Mouse (Mus musculus) megakaryocyte, adult 5-6 weeks (primary cell): ENCODE measurements around the gene Ccdc9b. TPM values are rescaled to one million over a fixed set of nuclear protein-coding genes. Genes with fewer than 3 reads are reported as not detected.

Experiments used
- ATAC-seq: 2 replicates; pipeline ENCODE4 v1.8.0; 2016; ENCODE audit warnings: mild to moderate bottlenecking, inconsistent platforms; ENCODE audit not compliant: poor library complexity, severe bottlenecking
- total RNA-seq, 2 experiments: library from RNA; stranded (forward) in 1 of 2; stranded (reverse) in 1 of 2; fragments of 153-499, 151-499 nt in 1 of 2; fragments of 221-1000, 200-1000 nt in 1 of 2; gene quantifications; 2 replicates each; pipeline versions ENCODE4 v1.2.3 to v1.2.4; 2015 to 2017

Gene Ccdc9b
- total RNA-seq (2015) (0.16 TPM in 1 of 2 replicates, not detected in the other), total RNA-seq (2017) (0.44 and 0.53 TPM in 2 replicates)

DNA sequence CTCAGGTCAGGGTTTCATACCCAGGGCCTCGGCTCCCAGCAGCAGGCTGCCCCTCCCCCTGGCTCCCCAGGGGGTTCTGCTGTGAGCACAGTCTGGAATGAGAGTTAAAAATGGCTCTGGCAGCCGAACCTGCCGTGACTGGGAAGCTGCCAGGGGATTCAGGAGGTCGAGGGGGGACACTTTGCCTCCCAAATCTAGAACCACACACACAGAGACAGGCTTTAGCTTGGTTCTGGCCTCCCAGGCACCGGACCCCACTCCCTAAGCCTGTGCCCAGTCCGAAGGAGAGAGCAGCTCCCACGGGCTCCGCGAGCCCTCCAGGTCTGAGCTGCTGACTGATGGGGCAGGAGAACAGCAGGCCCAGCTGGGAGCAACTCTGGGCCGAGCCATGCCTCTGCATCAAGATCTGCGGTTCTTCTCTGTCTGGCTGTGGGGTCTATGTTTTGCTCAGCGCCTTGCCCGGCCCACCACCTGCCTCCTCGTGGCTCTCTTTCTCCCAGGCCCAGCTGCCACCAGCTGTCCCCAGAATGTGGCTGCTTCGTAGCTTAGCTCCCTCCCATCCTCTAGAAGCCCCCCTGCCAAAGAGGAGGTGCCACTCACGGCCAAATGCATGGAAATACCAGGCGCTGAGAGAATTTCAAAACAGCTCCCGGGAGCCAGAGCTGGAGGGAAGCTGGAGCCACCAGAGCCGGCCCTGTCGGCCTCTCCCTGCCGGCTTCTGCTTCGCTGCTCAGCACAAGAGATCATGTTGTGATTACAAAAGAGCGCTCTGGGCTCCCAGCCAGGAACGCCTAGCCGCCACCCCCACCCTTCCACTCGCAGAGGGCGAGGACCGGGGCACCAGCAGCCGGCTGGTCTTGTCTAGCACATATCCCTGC is at the start of gene Ccdc9b:
TSS of gene Ccdc9b (minus strand) at position 756 of the 878 bp plus-strand sequence.
- ATAC-seq: peak; percentile 78

DNA sequence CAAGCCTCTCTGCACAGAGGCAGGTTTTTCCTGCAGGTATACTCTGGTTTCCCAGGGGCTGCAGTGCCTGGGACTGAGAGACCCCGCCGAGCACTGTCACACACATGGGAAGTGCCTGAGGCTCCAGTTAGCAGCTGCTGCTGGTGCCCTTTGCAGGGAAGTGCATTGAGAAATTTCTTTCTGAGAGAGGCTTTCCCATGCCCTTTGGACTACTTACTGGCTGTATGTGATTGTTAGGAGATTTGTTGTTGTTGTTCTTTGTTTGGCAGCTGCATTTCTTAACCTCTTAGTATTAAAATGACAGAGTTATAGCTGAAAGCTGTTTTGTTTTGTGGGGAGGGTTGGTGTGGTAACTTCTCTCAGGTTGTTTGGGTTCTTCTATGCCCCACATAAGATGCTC is 48.4 kb upstream of the Ccdc9b start:
- ATAC-seq: no peak

DNA sequence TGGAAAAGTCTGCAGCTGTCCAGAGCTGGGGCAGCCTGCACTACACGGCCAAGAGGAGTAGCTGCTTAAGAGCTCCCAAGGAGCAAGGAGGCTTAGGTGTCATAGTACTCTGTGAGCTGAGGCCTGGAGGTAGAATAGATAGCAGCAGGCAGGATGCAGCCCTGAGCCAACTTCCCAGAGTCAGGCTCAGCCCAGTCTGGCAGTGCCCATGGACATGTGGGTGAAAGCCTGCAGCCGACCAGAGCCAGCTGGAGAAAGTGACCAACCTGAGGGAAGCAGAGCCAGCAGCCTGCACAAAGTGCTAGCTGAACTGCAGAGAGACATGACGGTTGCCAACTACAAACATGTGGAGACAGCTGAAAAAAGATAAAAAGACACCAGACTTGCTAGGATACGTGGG is 44.4 kb upstream of the Ccdc9b start:
- no peak for ATAC-seq

DNA sequence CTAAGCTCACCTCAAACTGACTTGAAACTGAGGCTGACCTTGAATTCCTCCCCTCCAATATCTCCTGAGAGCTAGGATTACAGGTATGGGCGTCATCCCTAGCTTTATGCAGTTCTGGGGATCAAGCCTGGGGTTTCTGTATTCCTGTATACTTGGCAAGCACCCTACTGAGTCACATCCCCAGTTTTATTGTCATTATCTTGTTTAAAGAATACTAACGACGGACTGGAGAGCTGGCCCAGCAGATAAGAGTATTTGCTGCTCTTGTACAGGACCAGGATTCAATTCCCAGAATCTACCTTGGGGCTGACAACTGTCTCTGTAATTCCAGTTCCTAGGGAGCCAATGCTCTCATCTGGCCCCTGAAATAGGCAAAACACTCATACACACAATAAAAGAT is 43.3 kb upstream of the Ccdc9b start:
- no peak for ATAC-seq

DNA sequence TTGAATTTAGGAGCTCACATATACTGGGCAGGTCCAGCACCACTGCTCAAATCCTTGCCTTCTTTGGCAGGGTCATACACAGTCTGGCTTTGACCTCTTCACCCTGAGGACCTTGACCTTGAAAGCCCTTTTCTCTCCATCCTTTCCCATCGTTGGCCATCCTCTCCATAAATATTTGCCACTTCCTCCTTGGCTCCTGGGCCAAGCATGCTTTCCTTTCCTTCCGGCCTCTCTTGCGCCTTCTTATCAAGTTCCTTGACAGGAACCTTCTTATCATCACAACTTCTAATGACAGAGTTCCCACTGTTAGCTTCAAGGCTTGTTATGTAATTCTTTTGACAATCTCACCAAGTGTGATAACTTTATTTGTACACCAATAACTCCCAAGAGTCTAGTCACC is 42.7 kb upstream of the Ccdc9b start:
- no peak for ATAC-seq

DNA sequence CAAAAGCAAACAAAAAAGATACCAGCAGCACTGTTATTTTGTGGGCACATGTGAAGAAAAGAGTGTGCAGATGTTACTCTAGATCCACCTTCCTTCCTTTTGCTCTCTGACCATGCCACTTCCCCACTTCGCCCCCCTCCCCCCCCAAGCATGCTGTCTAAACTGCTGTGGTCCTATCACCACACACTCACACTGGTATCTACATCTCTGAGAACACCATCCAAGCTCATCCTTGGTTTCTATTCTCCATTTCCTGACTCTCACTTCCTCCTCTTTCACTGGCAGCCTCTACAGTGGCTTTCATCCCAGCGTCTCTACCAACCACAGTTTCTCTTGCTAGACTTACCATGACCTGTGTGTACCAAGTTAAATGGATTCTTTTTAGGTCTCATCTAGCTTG is 42.0 kb upstream of the Ccdc9b start:
- peak; percentile 99 for ATAC-seq

DNA sequence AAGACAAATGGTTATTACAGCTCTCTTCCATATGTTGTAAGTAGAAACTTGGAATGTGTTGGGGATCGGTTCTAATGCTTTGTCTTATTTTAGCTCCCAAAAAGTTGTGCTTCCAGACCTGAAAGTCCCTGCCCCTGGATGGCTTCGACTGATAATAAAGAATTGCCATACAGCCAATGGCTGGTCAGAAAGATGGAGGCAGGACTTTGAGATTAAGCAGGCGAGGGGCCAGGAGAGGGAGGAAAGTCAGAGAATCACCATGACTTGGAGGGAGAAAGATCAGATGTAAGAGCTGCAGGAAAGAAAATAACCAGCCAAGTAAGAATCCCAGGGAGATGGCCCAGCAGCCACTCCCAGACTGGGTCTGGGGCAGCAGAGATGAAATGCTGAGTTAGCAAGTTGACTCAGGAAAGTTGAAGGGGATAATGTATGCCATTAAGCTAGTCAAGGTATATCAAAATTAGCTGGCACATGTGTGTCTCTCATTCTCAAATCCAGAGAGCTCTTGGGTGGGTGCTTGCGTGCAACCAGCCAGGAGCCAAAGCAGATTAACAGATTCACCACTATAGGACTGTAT is 40.2 kb upstream of the Ccdc9b start:
- ATAC-seq: no peak

DNA sequence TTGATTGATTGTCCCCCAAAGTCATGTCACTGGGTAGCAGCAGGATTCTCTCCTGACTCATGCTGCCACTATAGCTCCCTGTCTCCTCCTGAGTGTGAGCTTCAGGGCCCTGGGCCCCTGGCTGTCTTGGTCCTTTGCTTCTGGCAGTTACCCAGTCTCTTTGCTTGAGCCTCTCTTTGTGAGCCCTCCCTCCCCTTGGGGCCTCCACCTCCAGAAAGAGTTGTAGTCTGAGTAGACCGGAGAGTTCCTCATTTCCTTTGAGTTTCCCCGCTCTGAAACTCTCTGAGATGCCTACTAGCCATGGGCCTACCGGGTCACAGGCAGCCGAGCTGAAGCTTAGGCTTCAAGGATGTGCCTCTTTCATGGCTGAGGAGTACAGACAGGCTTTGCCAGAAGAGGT is 31.2 kb upstream of the Ccdc9b start:
- ATAC-seq: no peak

DNA sequence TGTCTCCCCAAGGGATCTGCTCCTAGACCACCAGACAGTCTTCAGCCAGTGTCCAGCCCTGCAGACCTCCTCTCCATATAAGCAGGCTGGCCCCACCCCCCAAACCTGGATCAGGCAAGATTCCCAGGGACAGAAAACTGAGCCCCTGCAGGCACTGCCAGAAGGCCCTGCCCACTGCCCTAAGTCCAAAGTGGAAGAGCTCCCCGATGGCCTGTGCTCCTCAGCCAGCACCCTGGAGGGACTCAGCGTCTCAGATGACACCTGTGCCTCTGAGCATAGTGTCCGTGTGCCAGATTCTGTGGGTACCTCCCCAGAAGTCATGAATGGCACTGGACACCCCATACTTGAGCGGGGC is 29.8 kb upstream of the Ccdc9b start:
- no peak for ATAC-seq

DNA sequence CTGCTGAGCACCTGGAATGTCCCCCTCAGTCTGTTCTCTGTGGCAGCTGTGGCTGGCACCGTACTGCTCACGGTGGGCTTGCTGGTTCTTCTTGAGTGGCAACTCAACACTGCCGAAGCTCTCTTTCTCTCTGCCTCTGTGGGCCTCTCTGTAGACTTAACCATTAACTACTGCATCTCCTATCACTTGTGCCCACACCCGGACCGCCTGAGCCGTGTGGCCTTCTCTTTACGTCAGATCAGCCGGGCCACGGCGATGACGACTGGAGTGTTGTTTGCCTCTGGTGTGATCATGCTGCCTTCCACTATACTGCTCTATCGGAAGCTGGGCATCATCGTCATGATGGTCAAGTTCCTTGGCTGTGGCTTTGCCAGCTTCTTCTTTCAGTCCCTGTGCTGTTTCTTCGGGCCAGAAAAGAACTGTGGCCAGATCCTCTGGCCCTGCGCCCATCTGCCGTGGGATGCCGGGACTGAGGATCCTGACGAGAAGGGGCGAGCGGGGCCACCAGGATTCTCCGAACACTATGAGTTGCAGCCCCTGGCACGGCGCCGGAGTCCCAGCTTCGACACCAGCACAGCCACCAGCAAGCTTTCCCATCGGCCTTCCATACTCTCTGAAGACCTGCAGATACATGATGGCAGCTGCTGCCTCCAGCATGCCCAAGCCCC is 29.3 kb upstream of the Ccdc9b start:
- no peak for ATAC-seq

DNA sequence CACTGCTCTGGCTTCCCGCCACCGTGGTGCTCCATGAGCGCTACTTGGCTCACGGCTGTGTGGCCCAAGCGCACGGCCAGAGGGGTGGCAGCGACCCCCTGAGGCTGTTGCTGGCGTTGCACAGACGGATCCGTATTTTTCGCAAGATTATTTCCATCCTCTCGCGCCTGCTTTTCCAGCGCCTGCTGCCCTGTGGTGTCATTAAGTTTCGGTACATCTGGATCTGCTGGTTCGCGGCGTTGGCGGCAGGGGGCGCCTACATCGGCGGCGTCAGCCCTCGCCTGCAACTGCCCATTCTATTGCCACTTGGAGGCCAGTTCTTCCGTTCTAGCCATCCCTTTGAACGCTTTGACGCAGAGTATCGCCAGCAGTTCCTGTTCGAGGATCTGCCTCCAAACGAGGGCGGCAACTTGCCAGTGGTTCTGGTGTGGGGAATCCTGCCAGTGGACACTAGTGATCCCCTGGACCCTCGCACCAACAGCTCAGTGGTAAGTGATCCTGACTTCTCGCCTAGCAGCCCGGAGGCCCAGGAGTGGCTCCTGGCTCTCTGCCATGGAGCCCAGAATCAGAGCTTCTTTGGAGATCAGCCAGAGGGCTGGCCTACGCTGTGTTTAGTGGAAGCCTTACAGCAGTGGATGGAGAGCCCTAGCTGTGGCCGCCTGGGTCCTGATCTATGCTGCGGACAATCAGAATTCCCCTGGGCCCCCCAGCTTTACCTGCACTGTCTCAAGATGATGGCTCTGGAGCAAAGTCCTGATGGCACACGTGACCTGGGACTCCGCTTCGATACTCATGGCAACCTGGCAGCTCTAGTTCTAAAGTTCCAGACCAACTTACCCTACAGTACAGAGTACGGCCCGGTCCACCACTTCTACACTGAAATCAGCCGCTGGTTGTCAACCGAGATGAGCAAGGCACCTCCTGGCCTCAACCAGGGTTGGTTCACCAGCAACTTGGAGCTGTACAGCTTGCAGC is 28.4 kb upstream of the Ccdc9b start:
- ATAC-seq: peak; percentile 91

DNA sequence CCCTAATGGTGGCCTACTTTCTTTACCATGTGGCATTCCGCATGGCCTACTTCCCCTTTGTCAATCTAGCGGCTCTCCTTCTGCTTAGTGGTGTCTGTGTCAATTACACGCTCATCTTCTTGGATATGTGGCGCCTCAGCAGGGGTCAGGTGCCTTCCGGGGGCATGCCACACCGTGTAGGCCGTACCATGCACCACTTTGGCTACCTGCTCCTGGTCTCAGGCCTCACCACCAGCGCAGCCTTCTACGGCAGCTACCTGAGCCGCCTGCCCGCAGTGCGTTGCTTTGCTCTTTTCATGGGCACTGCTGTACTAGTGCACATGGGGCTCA is 27.7 kb upstream of the Ccdc9b start:
- ATAC-seq: no peak

DNA sequence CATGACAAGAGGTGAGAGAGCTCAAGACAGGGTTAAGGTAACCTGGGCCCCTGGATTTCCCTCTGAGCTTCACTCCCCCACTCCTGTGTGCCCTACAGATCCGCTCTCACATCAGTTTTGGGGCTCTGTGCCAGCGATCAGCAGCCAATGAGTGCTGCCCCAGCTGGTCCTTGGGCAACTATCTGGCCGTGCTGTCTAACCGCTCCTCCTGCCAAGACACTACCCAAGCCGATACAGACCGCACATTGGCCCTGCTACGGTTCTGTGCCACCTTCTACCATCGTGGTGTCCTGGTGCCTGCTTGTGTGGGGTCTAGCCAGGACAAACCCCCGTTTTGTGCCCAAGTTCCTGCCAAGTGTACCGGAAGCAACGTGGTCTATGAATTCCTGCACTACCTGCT is 27.0 kb upstream of the Ccdc9b start:
- ATAC-seq: no peak

DNA sequence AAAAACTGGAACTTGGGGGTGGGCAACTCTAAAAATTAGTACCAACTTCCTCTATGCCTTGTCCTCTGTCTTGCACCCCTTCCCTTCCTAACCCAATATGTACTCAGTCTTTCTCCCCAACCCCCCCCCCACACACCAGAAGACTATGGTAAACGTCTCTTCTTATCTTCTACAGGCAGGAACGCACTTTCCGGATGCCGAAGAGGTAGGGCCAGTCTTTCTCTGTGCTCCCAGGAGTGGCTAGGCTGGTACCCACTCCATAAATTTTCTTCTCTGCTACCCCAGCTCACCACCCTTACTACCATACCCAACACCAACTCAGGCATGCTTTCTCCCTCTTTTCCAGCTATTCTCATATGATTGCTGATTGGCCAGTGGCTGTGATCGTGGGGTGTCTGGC is 24.1 kb upstream of the Ccdc9b start:
- ATAC-seq: no peak

DNA sequence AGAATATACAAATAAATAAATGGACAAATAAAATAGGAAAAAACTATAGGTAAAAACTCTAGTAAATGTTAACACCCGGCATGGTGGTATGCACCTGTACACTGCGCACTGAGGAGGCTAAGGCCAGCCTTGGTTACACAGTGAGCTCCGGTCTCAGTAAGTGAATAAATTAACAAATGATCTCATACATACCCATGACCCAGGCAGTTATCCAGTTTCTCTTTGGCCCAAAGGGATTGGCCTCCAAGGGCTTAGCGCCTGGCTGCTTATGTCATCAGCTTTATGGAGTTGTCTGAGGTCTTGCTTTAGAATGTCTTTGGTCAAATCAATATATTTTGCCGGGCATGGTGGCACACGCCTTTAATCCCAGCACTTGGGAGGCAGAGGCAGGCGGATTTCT is 21.2 kb upstream of the Ccdc9b start:
- ATAC-seq: no peak

DNA sequence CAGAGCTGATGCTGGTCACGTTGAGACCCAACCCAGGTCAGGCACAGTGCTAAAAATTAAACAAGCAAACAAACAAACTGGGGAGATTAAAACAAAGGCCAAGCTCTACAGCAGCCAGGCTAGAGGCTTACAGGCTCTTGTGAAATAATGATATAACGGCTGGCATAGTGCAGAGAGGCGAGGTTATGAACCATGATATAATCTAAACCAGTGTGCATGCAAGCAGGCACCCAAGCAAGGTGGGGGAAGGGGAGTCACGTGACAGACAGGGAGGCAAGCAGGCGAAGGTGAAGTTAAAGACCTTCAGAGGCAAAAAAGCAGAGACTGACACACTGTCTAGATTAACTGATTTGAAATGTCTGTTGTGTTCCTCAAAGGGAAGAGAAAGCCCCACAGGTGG is 20.6 kb upstream of the Ccdc9b start:
- ATAC-seq: no peak

DNA sequence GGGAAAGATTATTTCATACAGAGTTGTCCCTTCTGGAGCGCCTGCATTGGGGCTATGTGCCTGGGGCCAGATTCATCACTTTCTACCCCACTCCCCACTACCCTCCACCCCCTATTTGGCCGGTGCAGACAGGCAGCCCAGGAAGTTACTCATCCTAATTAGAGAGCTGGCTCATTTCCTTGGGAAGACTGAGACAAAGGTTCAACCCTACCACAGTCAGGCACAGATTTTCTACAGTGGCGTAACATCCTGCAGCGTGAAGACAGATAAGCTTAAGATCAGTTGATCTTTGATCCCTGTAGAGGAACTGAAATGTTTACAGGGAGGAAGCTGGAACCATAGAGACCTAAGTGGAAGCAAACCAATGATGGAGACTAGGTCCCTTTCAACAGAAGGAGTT is 19.8 kb upstream of the Ccdc9b start:
- no peak for ATAC-seq

DNA sequence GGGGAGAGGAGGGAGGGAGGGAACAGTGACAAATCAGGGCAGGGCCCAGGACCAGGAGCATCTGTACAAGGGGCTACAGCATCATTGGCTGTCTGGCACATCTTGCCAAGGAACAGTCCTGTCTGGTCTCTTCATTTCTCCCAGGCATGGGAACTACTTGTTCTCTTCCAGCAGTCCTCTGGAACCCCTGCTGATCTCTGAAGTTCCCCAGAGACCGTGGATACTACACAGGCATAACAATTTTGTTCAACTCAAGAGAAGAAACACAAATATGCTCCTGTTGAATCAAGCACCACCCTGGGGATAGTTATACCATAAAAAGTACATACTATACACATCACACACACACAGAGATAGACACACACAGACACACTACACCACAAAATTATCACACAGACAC is 18.7 kb upstream of the Ccdc9b start:
- no peak for ATAC-seq

DNA sequence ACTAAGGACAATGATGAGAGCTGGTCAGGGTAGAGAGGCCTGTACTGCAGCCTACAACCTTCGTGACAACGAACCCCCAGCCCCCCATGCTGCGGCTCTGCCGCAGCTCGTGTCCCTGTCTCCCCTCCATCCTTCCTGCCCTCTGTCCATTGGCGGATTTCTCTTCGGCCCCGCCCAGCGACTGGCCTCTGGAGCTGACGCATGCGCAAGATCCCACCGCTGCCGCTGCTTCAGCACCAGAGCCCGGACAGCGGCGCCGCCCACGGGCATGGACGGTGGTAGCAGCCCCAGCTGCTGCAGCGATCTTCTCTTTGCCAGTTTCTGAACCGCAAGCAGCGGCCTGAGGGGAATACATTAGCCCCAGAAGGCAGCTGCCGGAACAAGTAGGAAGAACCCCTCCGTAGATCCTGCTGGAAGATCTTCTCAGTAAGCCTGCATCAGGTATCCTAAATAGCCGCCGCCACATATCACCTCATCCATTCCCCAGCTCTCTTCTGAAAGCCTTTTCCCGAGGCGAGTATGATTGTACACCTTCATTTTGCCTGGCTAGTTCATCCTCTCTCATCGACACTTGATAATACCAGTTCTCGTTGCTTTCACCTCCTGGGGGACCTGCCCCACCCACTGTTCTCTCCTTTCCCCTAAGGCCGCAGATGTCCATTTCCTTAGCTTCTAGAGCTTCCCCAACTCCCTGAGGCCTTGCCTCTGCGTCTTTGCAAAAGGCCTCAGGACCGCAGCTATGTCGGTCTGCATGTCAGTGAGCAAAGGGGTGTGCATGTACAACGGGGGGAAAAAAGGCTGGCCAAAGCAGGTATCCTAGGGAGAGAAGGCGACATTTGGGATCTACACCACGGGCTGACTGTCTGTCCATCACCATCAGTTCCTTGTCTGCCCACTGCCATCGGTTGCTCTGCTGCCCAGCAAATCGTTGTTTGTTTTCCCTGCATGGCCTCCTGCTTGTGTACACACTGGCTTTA is 17.3 kb upstream of the Ccdc9b start, which contains the start of gene Disp2:
TSS of gene Disp2 (plus strand) at position 216 of the 977 bp plus-strand sequence.
- ATAC-seq: peak; percentile 96

DNA sequence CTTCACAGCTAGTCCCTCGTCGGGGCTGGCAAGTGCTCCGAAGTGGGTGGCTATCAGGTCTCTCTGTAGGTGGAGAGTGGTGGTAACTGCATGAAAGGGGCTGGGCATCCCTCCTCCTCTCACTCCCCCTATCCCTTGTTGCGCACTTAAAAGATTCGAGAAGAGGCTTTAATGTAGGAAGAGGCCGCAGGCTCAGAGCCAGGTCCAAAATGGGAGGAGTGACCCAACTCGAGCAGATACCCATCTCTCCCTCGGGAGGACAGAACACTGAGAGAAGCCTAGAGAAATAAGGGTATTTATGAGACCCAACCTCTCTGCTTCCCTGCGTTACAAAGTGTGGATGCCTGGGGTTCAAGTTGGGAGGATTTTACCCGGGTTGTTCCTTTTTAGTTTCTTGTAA is 16.6 kb upstream of the Ccdc9b start:
- ATAC-seq: no peak
